Mouse (Mus musculus): ENCODE results near the gene Sh2b3. TPM values are rescaled to one million over a fixed set of nuclear protein-coding genes. Genes with fewer than 3 reads are reported as not detected.

Sh2b3 gene
- polyA plus RNA-seq, 1 experiment from 2014 or later: 6.1 TPM

DNA sequence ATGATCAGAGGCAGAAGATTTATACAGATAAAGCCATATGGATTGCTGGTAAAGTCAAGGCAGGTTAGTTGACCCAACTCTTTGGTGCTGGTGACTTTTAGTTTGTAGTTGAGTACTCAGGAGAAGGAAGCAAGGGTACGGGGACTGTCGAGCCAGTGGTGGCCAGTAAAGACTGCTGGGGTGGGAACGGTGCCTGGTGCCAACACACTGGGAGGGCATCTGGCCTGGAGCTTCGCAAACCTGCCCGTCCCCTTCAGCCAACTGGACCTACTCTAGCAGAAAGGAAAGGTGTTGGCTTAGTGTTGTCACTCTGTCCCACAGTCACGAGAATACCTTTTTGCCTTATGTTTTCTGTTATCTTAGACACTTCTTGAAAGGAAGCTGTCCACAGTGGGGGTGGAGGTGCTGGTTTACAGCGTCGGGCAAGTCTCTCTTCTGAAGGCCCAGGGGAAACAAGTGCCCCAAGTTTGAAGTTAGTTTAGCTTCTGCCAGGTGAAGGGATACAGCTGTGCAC lies 21.5 kb downstream of the Sh2b3 start:
- no peak overlapping the region for H3K4me2 ChIP-seq (ENCODE audit: low read length)
- H3K27me3 ChIP-seq (ENCODE audit: control insufficient read depth, insufficient read depth, low read depth, low read length): no peaks in the 10 kb centered on the region
- no peak overlapping the region for H3K27ac ChIP-seq (ENCODE audit: low read length)
- ATAC-seq: no peak
- WGBS: 94% methylated on average over 8 of the region's 8 CpGs
- H3K9me3 ChIP-seq (replicated peaks; ENCODE audit: control insufficient read depth, low read length, poor library complexity, severe bottlenecking): no peaks in the 10 kb centered on the region
- H3K4me1 ChIP-seq (ENCODE audit: control insufficient read depth, insufficient read depth, low read length): no peaks in the 10 kb centered on the region
- H3K36me3 ChIP-seq (ENCODE audit: control insufficient read depth, insufficient read depth, low read length): peaks cover 30% of the 10 kb centered on the region
- H3K9ac ChIP-seq (ENCODE audit: low read depth, low read length): no peak overlapping the region
- H3K4me3 ChIP-seq (ENCODE audit: low read depth, low read length): no peak overlapping the region

DNA sequence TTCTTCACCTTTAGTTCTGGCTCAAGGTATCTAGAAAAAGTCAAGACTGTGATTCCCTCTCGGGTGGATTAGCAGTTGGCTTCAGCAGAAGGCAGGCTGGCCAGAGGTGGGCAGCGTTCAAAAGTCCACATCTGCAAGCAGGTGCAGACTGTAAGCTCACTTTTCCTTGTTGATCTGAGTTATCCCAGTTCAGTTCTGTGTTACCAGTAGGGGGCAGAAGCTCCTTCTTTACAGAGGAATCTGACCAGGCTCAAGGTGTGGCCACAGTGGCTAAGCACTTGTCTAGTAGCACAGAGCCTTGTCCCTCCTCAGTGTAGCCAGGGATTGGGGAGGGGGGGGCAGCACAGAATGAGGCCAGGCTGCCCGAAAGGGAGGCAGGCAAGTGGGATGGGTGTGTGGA lies 22.4 kb downstream of the Sh2b3 start:
- ATAC-seq: no peak
- 72% methylated on average over 3 of the region's 3 CpGs for WGBS

DNA sequence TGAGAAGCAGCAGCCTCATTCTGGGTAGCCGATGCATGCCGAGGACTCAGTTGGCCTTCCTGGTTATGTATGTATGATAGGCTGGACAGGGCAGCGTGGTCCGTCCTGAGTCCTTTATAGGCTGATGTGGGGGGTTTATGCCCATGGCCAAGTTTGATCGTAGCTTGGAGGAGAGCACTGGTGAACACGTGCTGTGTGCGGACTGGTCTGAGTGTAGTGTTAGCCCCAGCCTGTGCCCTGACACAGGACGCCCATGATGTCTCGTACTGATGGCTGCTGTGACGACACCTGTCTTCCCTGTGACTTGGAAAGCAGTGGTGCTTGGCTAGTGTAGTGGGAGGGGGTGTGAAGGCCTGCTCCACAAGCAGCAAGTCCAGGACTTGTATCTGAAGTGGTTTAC lies 23.7 kb downstream of the Sh2b3 start:
- 96% methylated on average over 10 of the region's 10 CpGs for WGBS
- Histone ChIP-seq H3K9ac (ENCODE audit: low read depth, low read length) (no peak overlapping the region), H3K4me2 (ENCODE audit: low read length) (no peak overlapping the region), H3K9me3 (replicated peaks; ENCODE audit: control insufficient read depth, low read length, poor library complexity, severe bottlenecking) (no peaks in the 10 kb centered on the region), H3K27me3 (ENCODE audit: control insufficient read depth, insufficient read depth, low read depth, low read length) (no peaks in the 10 kb centered on the region), H3K4me3 (ENCODE audit: low read depth, low read length) (no peak overlapping the region), H3K27ac (ENCODE audit: low read length) (no peak overlapping the region), H3K36me3 (ENCODE audit: control insufficient read depth, insufficient read depth, low read length) (peaks cover 25% of the 10 kb centered on the region), H3K4me1 (ENCODE audit: control insufficient read depth, insufficient read depth, low read length) (no peaks in the 10 kb centered on the region)
- no peak for ATAC-seq

More for the DNA sequence above, 22.4 kb downstream of the Sh2b3 start:
- Histone ChIP-seq H3K4me3 (ENCODE audit: low read depth, low read length) (no peak overlapping the region), H3K27me3 (ENCODE audit: control insufficient read depth, insufficient read depth, low read depth, low read length) (no peaks in the 10 kb centered on the region), H3K4me1 (ENCODE audit: control insufficient read depth, insufficient read depth, low read length) (no peaks in the 10 kb centered on the region), H3K36me3 (ENCODE audit: control insufficient read depth, insufficient read depth, low read length) (peaks cover 30% of the 10 kb centered on the region), H3K9ac (ENCODE audit: low read depth, low read length) (no peak overlapping the region), H3K27ac (ENCODE audit: low read length) (no peak overlapping the region), H3K9me3 (replicated peaks; ENCODE audit: control insufficient read depth, low read length, poor library complexity, severe bottlenecking) (no peaks in the 10 kb centered on the region), H3K4me2 (ENCODE audit: low read length) (no peak overlapping the region)

DNA sequence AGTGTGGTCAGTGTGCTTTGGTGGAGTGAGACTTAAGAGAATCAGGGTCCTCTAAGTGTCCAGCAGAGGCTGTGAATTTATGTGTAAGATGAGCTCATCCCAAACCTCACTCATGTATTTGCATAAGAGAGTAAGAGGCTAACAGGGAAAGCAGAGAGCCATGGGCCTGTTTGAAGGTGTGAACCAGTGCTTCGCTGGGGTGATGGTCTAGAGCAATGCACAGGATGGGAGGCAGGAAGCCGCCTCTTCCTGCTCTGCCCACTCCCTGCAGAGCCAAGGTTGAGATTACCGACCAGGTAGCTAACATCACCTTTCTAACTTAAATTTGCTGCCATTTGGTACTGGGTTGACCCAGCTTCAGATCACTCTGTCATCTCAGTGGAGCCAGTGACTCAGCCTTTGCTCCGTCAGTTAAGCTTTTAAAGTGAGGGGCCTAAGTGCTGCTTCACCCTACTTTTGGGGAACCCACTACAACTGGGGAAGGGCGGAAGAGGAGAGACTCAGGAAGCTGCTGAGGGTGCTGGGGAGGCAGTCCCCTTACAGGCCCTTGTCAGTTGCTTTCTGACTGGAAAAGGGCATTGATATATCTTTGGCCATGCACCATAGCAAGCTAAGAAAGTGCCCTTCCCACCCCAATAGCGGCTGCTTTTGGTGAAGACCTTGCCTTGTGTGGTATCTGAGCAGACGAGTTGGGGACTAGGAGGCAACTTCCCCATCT lies 24.8 kb downstream of the Sh2b3 start:
- Histone ChIP-seq H3K27me3 (ENCODE audit: control insufficient read depth, insufficient read depth, low read depth, low read length) (no peaks in the 10 kb centered on the region), H3K4me2 (ENCODE audit: low read length) (no peak overlapping the region), H3K36me3 (ENCODE audit: control insufficient read depth, insufficient read depth, low read length) (peaks cover 17% of the 10 kb centered on the region), H3K4me1 (ENCODE audit: control insufficient read depth, insufficient read depth, low read length) (no peaks in the 10 kb centered on the region), H3K9ac (ENCODE audit: low read depth, low read length) (no peak overlapping the region), H3K27ac (ENCODE audit: low read length) (no peak overlapping the region), H3K4me3 (ENCODE audit: low read depth, low read length) (no peak overlapping the region), H3K9me3 (replicated peaks; ENCODE audit: control insufficient read depth, low read length, poor library complexity, severe bottlenecking) (no peaks in the 10 kb centered on the region)
- WGBS: 90% methylated on average over 7 of the region's 7 CpGs
- ATAC-seq: no peak

DNA sequence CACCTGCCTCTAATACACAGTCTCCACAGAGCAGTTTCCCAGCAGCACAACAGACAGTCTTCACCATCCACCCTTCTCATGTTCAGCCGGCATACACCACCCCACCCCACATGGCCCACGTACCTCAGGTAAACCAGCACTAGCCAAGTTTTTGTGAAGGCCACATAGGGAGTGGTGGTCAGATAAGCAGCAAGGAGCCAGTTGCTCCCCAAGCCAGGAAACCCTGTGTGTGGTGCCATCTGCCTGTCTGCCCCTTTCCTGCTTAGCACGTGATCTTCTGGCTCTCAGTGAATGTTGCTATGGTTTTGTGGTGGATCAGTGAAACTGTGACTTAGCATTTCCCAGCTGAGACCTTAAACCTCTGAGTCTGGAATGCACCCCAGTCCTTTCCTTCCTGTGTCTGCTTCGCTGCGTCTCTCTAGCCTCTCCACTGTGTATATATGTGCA lies 25.9 kb downstream of the Sh2b3 start:
- Histone ChIP-seq H3K27ac (ENCODE audit: low read length) (no peak overlapping the region), H3K36me3 (ENCODE audit: control insufficient read depth, insufficient read depth, low read length) (peaks cover 14% of the 10 kb centered on the region)
- WGBS: 97% methylated on average over 5 of the region's 5 CpGs

DNA sequence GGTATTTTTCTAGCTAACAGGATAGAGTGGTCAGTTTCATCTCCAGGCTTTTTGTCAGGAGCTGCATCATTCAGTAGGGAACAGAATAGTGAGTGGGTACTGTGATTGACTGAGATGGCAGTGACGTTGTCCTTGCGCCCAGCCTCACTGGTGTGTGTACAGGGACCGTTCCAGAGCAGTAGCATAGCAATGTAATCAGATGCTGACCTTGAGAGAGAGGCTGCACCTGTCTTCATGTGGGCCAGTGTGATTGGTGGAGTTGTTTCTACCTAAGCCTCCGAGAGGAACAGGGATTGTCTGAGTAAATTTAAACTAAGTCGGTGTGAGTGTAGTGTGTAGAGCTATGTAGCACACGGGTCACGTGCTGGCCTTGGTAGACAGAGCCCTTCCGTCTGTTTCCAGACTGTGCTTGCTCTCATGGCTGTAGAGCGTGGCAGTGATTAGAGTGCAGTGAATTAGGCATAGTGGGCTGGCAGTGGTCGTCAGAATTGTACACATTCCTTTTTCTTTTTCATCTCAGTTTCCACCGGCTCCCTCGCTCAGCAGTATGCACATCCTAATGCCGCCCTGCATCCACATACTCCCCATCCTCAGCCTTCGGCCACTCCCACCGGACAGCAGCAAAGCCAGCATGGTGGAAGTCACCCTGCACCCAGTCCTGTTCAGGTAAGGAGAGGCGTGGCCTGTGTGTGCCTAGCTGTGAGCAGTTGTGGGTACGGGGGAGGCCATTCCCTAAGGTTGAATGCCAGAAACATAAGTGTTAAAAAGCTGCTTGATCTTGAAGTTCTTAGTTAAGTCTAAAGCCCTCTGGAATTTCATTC lies 26.9 kb downstream of the Sh2b3 start:
- Histone ChIP-seq H3K27me3 (ENCODE audit: control insufficient read depth, insufficient read depth, low read depth, low read length) (no peaks in the 10 kb centered on the region), H3K36me3 (ENCODE audit: control insufficient read depth, insufficient read depth, low read length) (peaks cover 14% of the 10 kb centered on the region), H3K4me1 (ENCODE audit: control insufficient read depth, insufficient read depth, low read length) (no peaks in the 10 kb centered on the region), H3K4me2 (ENCODE audit: low read length) (no peak overlapping the region), H3K27ac (ENCODE audit: low read length) (no peak overlapping the region), H3K9ac (ENCODE audit: low read depth, low read length) (no peak overlapping the region), H3K4me3 (ENCODE audit: low read depth, low read length) (no peak overlapping the region), H3K9me3 (replicated peaks; ENCODE audit: control insufficient read depth, low read length, poor library complexity, severe bottlenecking) (no peaks in the 10 kb centered on the region)
- ATAC-seq: no peak
- 90% methylated on average over 17 of the region's 17 CpGs for WGBS

More for the DNA sequence above, 25.9 kb downstream of the Sh2b3 start:
- H3K4me3 ChIP-seq (ENCODE audit: low read depth, low read length): no peak overlapping the region
- H3K9ac ChIP-seq (ENCODE audit: low read depth, low read length): no peak overlapping the region
- no peak overlapping the region for H3K4me2 ChIP-seq (ENCODE audit: low read length)
- no peaks in the 10 kb centered on the region for H3K9me3 ChIP-seq (replicated peaks; ENCODE audit: control insufficient read depth, low read length, poor library complexity, severe bottlenecking)
- no peaks in the 10 kb centered on the region for H3K4me1 ChIP-seq (ENCODE audit: control insufficient read depth, insufficient read depth, low read length)
- H3K27me3 ChIP-seq (ENCODE audit: control insufficient read depth, insufficient read depth, low read depth, low read length): no peaks in the 10 kb centered on the region
- no peak for ATAC-seq

DNA sequence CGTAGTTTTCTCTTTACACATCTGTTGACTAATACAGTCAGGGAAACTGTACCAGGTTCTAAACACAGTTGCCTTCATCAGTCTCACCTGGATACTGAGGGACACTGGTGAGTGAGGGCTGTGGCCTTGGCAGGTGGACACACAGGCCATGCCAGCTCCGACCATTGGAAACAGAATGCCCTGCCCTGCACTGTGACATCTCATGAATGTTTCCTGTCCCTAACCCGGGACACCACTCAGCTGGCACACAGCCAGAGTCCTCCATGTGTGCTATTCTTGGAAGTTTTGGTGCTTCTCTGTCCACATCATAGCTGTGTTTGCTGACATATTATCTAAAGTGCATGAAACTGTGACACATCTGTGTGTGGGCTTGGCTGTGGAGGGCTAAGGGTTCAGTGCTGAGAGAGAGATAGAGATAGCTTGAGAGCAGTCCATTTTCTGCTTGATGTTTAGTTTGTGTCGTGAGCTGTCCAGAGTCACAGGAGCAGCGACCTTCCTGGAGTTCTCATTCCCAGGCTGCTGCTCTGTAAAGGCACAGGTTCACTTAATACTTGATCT lies 27.7 kb downstream of the Sh2b3 start:
- no peak overlapping the region for H3K4me3 ChIP-seq (ENCODE audit: low read depth, low read length)
- peaks cover 14% of the 10 kb centered on the region for H3K36me3 ChIP-seq (ENCODE audit: control insufficient read depth, insufficient read depth, low read length)
- ATAC-seq: no peak
- no peak overlapping the region for H3K9ac ChIP-seq (ENCODE audit: low read depth, low read length)
- no peaks in the 10 kb centered on the region for H3K27me3 ChIP-seq (ENCODE audit: control insufficient read depth, insufficient read depth, low read depth, low read length)
- WGBS: 86% methylated on average over 5 of the region's 5 CpGs
- no peaks in the 10 kb centered on the region for H3K9me3 ChIP-seq (replicated peaks; ENCODE audit: control insufficient read depth, low read length, poor library complexity, severe bottlenecking)
- no peak overlapping the region for H3K4me2 ChIP-seq (ENCODE audit: low read length)
- no peaks in the 10 kb centered on the region for H3K4me1 ChIP-seq (ENCODE audit: control insufficient read depth, insufficient read depth, low read length)
- no peak overlapping the region for H3K27ac ChIP-seq (ENCODE audit: low read length)

DNA sequence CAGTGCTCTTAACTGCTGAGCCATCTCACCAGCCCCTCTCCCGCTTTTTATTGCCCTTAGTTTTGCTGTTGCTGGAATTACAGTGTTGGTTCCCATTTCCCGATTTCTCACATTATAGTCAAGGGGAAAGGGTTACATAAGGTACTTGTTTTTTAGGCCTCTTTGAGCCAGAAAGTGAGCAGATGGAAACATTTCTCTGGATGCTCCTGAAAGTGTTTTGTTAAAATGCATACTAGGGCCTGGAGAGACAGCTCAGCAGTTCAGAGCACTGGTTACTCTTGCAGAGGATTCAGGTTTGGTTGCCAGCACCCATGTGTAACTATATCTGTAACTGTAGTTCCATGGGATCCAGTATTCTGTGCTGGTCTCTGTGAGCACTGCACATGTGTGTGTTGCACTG lies 29.2 kb downstream of the Sh2b3 start:
- WGBS: 96% methylated on average over 2 of the region's 2 CpGs
- H3K36me3 ChIP-seq (ENCODE audit: control insufficient read depth, insufficient read depth, low read length): peaks cover 21% of the 10 kb centered on the region

DNA sequence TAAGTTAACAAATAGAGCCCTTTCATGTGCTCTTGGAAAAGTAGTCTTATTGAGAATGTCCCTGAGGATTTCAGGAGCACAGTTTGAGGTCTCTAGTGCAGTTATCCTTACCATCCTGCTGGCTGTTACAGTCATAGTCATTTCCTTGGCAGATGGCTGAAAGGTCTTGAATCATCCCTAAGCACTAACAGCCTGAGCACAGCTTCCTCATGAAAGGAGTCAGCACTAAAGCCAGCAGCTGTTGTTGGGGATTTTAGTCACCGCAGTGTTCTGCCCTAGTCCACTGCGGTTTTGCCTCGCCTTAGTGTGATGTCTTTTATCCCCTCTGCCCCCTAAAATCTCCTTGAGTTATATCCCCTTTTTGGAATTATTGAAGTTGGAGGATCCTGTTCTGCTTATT lies 30.3 kb downstream of the Sh2b3 start:
- H3K27ac ChIP-seq (ENCODE audit: low read length): no peak overlapping the region
- no peak for ATAC-seq
- no peak overlapping the region for H3K9ac ChIP-seq (ENCODE audit: low read depth, low read length)
- no peaks in the 10 kb centered on the region for H3K27me3 ChIP-seq (ENCODE audit: control insufficient read depth, insufficient read depth, low read depth, low read length)
- H3K36me3 ChIP-seq (ENCODE audit: control insufficient read depth, insufficient read depth, low read length): peaks cover 25% of the 10 kb centered on the region
- H3K4me1 ChIP-seq (ENCODE audit: control insufficient read depth, insufficient read depth, low read length): no peaks in the 10 kb centered on the region
- no peaks in the 10 kb centered on the region for H3K9me3 ChIP-seq (replicated peaks; ENCODE audit: control insufficient read depth, low read length, poor library complexity, severe bottlenecking)
- H3K4me2 ChIP-seq (ENCODE audit: low read length): no peak overlapping the region
- WGBS: 60% methylated on average over 3 of the region's 3 CpGs
- no peak overlapping the region for H3K4me3 ChIP-seq (ENCODE audit: low read depth, low read length)

More for the DNA sequence above, 29.2 kb downstream of the Sh2b3 start:
- no peaks in the 10 kb centered on the region for H3K27me3 ChIP-seq (ENCODE audit: control insufficient read depth, insufficient read depth, low read depth, low read length)
- no peaks in the 10 kb centered on the region for H3K4me1 ChIP-seq (ENCODE audit: control insufficient read depth, insufficient read depth, low read length)
- ATAC-seq: no peak
- H3K27ac ChIP-seq (ENCODE audit: low read length): no peak overlapping the region
- no peak overlapping the region for H3K4me2 ChIP-seq (ENCODE audit: low read length)
- no peaks in the 10 kb centered on the region for H3K9me3 ChIP-seq (replicated peaks; ENCODE audit: control insufficient read depth, low read length, poor library complexity, severe bottlenecking)
- H3K4me3 ChIP-seq (ENCODE audit: low read depth, low read length): no peak overlapping the region
- H3K9ac ChIP-seq (ENCODE audit: low read depth, low read length): no peak overlapping the region
